Mouse (Mus musculus) neutrophil, adult 5-6 weeks (primary cell): ENCODE measurements at regions not wholly inside any gene's neighbourhood (a gene's known extent, or its start where the extent isn't known, plus 50 kb on each side); places are given as distances from the start of the nearest gene placed in this dataset.

Experiments used
- ATAC-seq: fragments of 151-379, 151-347 bp; 2 replicates; pipeline ENCODE4 v1.8.0; 2017; ENCODE audit warnings: mild to moderate bottlenecking, moderate TSS enrichment; ENCODE audit not compliant: insufficient number of reproducible peaks, poor library complexity, low FRiP score, severe bottlenecking; ENCODE audit errors: extremely low read depth

DNA sequence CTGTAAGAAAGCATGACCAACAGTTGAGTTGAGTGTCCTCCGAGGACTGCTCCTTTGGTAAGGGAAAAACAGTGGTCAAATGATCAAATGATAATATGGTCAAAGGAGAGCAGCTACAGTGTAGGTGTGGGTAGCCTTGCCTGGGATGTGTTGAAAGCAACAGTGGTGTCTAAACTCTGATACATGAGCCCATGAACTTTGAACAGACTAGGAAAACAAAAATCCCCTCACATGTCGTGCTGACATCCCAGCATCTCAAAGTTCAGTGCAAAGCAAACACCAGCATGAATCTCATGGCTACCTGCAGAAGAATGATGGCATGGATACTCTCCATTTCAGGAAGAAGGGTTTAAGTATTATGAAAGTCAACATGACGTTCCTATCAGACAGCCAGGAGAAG lies 171.3 kb upstream of the Lpp start:
- ATAC-seq, result no peak

DNA sequence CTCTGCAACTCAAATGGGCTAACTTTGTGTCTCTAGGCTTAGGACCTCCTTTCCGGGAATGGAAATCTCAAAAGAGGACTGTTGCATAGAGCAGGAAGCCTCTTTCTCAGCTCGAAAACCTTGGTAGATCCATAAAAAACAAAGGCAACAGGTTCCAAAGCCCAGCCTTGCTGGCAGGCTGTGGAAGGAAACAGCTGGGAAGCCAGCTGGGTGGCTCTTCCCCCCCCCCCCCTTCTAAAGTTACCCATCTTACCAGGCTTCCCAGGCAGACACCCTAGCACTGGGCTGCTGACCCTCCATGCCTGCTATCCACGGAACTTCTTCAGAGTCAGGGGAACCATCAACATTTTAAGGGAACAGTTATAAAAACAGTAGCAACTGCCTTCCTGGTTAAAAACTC lies 172.7 kb upstream of the Lpp start:
- no peak for ATAC-seq

DNA sequence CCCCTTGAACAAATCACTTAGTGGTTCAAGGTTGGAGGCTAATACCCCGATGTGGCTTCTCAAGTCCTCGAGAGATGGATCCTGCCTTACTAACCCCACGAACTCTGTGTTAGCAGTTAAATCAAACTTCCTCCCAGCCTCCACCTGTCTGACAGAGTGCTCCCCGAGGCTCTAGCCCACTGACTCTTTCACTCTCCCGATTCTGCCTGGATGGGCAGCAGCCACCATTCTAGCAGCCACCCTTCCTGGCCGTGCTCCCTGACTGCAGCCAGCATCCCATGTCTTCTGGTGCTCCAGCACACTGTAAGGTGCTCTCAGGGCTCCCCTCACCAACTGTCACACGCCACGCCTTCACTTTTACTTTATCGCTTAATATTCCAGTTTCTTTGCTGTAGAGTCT lies 173.6 kb upstream of the Lpp start:
- no peak for ATAC-seq

DNA sequence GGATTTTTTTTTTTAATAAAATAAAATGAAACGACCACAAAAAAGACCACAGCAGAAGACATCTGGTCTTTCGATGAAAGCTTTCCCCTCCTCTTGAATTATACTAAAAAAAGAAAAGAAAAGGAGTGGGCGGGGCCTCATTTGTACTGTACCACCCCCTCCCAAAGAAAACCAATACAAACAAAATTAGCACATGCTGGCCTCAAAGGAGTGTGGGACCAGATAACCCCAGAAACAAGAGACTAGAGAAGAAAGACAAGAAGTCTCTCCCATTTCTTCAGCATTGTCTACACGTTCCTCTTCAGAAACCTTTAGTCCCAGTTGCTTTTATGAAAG lies 174.5 kb upstream of the Lpp start:
- no peak for ATAC-seq

DNA sequence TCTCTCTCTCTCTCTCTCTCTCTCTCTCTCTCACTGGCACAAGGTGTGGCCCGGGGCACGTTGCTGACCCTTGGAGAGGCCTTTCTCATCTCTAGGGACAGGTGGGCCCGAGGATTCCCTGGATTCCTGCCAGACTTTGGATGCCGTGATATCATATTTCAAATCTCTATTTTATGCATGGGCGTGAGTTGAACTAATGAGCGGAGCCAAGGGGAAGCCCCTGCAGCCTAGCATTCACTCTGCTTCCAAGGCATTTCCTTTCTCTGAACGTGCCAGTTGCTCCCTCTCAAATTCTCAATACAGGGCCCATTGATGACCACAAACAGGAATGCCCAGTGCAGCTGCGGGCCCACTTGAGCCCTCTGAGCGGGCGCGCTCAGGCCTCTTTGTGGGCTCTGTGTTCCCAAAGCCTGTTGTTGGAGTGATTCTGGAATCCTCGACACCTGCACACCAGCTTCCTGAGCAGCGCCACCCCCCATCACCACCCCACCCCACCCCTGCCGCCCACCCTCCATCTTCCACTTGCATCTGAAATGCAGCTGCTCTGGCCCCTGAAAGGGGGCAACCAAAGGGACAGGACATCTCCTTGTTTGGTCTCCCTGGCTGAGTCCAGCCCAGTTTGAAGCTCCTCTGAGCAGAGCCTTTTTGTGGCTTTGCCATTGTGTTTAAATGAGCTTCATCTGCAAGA lies 175.0 kb upstream of the Lpp start:
- ATAC-seq, result no peak

DNA sequence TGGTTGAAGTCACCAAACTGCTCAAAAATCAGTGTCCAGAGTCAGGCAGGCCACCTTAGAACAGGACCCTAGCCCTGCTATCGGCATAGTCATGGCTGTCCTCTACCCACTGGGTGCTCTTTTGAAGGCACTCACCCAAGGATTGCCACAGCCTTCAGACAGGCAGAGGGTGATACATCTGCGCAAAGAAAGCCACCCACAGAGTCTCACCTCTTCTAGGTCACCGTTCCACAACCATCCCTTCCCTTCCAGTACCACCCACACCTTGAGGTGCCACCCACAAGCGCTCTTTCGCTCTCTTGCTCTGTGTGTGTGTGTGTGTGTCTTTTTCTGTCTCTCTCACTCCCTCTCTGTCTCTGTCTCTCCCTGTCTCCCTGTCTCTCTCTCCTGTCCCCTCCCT lies 176.5 kb upstream of the Lpp start:
- no peak for ATAC-seq

DNA sequence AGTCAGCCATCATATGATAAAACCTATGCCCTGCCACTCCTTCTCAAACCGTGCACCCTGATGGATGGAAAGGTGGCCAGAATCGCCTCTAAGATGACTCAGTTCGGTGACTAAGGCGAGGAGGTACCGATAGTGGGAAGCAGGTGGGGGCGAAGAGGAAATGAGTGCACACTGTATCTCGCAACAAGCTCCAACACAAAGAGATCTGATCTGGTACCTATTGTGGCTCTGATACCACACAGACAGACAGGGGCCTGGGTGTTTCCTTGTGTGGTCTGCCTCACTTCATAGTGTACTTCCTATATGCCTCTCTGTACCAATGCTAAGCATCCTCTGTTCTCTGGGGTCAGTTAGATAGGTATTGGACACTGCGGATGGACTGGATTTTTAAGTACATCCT lies 178.0 kb upstream of the Lpp start:
- ATAC-seq, result peak; percentile 75

DNA sequence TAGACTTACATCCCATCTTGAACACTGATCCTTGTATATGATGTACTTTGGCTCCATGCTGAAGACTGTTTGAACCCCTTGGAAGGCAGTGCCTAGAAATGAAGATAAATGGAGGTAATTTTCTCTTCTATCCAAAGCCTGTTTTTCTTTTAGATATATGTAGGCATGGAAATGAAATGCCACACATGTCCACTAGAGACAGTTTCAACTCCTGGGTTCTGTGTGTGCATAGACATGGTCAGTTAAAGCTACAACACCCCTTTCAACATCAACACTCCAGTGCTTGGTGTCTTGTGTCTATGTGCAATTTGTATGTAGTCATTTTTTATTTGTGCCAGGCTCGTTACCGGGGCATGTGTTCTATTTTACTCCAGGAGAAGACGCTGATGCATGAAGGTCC lies 179.7 kb upstream of the Lpp start:
- no peak for ATAC-seq

DNA sequence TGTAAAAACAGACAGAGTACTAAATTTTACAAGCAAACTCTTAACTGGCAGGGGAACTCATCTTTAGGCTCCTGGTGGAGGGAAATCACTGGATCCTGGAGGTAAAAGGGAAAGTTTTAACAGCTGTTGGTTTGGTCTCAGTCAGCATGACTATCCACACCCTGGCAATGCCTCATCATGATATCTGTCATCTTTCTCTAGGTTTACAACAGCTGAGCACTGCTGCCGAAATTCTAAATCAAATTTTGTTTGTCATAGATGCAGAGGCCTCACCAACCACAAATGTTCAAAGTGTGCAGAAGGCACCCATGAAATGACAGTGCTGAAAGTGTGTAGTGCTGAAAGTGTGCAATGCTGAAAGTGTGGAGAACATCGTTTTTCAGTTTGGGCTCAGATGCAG lies 180.6 kb upstream of the Lpp start:
- ATAC-seq, result no peak

DNA sequence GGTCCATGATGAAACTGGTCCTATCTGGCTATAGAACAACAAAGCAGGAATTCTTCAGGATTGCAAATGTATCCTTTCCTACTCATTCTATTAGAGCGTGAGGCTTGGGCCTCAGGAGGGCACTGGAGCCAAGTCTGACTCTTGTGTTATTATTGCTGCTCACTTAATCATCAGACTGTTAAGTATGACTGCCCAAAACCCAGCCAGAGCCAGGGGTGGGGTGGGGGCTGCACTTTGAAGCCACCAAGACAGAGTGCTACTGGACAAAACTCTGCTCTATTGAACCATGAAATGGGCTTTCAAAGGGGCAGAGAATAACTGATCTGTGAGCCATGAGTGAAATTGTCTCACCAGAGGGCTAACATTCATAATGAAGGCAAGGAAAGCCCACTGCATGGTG lies 181.7 kb upstream of the Lpp start:
- no peak for ATAC-seq

DNA sequence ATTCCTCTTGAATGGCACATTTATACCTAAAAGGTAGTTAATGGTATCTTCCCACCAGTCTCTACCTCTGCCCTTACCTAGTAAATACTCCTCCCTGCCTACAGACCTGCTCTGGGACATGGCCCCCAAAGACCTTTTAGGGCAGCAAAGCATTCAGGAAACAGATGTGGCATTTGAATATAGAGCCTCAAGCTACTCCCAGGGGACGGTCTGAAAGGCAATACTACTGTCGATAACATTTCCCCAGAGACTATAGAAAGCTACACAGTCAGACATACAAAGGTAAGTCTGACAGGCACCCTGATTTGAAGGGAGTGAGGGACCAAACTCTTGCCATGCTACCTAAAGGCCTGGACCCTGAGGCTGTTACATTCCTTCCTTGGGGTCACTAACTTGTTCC lies 184.4 kb upstream of the Lpp start:
- peak; percentile 37; the same call in 1 of the 2 replicates for ATAC-seq

DNA sequence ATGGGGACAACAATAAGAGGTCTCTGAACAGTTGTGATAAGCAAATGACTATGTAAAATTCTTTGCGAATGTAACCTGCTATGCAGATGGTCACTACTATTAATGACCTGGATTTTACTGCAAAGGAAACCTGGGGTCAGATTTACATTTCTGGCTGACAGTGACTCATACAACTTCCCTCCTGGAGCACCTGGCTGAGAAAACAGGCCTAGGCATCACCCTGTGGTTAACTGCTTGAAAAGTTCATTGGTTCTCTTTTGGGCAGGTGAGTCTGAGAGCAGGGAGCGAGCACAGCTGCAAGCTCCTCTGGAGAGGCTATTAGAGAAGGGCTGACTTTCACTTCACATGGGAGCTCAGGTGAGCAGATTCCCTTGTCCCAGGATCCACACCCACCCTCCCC lies 185.2 kb upstream of the Lpp start:
- no peak for ATAC-seq

DNA sequence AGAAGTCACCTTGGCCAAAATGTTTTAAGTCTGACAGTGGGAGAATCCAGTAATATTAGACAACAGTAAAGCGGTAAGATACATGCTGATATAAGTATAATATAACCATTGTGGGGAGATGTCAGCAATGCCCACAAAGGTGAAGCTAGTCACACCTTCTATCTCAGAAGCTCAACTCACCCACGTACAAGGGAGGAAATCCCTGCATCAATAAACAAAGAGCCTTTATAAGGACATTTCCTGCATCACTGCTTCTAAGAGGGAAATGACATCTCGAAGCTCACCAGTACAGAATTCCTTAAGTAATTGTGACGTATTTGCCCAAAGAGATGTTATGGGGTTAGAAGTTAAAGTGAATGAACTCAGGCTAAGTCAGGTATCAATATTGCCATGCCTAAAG lies 186.3 kb upstream of the Lpp start:
- no peak for ATAC-seq

DNA sequence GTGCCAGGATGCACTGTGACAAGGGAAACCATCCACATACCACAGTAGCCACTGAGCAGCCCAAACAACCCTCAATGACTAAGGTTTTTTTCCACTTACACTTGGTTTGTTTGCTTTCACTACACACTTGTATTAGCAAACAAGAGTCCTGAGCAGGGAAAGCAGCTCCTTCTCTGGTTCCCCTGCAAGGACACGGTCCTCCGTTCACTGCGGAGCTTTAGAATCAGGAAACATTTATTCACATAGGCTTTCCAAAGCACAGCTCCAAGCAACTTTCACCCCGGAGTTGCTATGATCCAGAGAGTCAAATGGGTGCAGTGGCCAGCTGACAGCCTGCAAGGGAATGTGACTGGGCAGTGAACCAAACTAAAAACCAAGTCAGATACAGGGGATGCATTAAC lies 186.8 kb upstream of the Lpp start:
- ATAC-seq, result no peak

DNA sequence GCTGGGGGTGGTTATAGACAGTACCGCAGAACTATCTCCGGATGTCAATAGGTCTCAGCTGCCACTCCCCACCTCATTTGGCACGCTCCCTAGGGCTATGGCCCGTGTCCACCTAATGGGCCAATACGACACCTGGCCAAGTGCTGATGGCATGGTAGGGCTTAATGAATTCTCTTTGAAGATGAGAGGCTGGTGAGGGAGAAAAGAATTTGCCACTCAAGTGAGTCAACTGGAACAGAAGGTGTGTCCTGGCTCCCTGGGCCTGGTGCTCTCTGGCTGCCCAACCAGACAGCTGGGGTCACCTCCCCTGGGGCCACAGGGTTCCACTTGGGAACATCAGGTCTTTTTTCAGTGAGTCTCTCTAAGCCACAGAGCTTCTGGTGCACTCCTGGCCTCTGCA lies 187.7 kb upstream of the Lpp start:
- ATAC-seq, result no peak

DNA sequence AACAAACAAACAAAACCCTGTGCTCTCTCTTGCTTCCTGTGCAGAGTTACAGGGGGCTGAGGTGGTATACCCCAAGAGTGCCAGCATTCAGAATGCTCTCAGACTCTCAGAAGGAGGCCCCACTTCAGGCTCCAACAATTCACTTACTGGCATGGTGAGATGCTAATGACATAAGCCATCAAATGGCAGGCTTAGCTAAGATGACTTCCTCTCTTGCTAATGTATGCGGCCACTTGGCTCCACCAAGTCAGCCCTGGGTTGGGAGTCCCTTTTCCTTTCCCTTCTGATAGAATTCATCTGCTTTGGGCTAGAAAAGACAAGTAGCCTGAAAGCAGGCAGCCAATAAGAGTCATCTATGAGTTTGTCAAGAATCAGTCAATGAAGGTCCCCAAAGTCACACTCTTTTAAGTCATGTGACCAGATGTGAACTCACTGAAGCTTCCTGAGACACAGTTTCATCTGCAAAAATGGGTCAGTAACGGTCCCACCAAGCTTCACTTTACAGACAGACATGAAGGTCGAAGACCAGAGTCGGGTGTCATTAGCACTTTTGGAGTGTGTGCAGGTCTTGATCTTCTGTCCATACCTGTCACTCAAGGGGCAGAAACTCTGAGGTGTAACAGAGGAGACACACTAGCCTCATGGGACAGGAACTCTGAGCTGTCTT lies 189.1 kb upstream of the Lpp start:
- ATAC-seq, result no peak

DNA sequence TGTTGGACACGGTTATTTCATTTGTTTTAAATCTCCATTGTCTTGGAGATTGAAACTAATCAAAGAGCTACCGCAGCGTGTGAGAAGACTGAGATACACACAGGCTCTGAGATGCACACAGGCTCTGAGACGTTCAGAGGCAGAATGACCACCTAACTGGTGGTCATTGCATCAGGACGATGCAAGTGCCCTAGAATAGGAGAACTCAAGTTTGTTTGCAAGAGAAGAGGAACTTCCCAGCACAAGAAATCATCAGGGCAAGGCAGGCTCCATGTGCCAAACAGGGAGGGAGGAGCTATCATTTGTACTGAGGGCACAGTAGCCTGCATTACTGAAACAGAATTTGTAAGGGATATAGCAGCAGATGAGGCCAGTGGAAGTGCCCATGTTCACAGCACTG lies 190.7 kb upstream of the Lpp start:
- ATAC-seq, result peak; percentile 65

DNA sequence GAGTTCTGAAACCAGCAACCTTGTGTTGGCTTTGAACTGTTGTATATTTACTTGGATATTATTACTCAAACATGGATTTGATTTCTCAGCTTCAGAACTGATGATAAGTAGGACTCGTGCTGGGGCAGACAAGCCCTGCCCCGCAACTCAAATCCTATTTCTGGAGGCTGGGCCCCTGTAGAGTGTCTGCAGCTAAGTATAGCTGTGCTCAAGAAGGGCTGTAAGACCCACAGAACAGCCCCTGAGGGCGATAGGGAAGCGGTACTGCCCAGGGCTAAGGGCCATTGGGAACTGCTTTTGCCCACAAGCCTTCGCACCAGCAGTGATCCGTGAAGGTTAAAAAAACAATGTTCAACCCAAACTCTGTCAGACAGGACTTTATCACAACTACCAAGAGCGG lies 191.9 kb upstream of the Lpp start:
- no peak for ATAC-seq

DNA sequence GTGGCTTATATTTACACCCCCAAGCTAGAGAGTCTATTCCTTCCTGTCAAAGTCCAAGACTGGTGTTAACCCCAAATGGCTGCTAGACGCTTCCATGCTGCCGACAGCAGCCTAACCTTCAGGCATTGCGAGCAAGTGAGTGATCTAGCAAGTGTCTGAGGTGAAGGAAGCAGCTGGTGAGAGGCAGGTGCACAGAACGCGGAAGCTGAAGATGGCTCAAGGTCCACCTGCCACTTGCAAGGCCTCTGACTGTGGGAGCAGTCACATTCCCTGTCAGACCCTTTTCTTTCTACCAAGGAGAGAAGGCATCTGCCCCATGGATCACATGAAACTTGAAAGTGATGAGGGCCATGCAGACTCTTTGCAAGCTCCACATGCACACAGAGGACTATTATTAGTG lies 193.1 kb upstream of the Lpp start:
- no peak for ATAC-seq

DNA sequence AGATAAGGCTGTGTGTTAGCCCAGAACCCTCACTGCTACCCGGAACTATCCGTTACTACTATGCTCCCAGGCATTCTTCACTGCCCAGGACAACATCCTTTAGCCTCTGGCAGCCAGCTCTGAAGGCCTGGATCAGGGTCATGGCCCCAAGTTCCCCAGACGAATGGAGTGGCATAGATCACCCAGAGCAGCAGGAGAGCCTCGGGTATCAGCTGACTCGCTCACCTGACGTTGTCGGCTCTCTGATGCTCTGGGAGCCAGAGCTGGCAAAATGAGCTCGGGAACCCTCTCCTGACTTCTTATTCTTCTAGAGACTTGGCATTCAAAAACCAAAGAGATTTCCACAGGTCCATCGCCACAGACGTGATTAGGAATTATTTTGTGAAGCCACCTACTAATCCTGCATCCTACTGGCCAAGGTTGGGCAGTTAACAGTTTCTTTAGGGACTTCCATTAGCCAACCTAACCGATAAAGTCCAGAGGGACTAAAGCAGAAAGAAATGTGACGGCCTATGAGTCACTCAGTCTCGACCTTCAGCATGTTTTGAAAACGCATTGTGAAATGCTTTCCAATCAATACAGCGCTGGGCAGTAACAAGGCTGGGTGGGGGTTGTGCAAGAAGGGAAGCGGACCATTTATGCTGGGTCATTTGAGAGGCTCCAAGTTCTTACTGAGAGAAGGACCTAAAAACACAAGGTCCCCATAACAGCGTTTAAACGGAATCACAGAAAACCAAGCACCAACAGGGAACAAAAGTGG lies 193.7 kb upstream of the Lpp start:
- peak; percentile 82 for ATAC-seq
